Mouse (Mus musculus): ENCODE measurements around the gene Clcn7.

GRCm38 (mm10) chr17:25084835-25085385 lies 48.3 kb upstream of the Clcn7 start:
- TF ChIP-seq ZNF384 (IDR thresholded peaks at IDR 0.05; ENCODE audit: low read depth, low read length) (no peak), HCFC1 (IDR thresholded peaks at IDR 0.05; ENCODE audit: borderline replicate concordance, insufficient read depth, low read length) (no peak), CHD2 (IDR thresholded peaks at IDR 0.05; ENCODE audit: low read depth, low read length) (no peak), MAFK (IDR thresholded peaks at IDR 0.05; ENCODE audit: insufficient read depth, low read depth, low read length) (no peak)
